Mouse (Mus musculus) layer of hippocampus, postnatal 14 days (tissue): ENCODE data around the gene Mgam. TPM values are rescaled to one million over a fixed set of nuclear protein-coding genes. Genes with fewer than 3 reads are reported as not detected.
"Not testable (repeated sequence)": the region's sequence is repeated elsewhere in the genome, so short reads cannot be mapped to it uniquely, and the experiment has no call there.

Source experiments
- DNase-seq, 2 experiments: peaks; one replicate each; pipeline ENCODE4 v3.0.0; 2021 to 2022; ENCODE audit warnings: low spot score in 2 of 2, mixed read lengths in 1 of 2
- long read RNA-seq, 2 experiments: library from polyadenylated mRNA; stranded (forward); transcript quantifications; one replicate each; pipeline ENCODE4 v2.0.0; 2021
- total RNA-seq, 2 experiments: library from RNA; stranded (reverse); gene quantifications; 2 replicates each; pipeline ENCODE4 v1.2.3; 2021

Gene Mgam
- under 1 TPM; 0.26 to 0.32 TPM for total RNA-seq
- long read RNA-seq, experiment 1: 0 reads
- long read RNA-seq, experiment 2, partial matches to known transcripts: 1 of 1 reads
- long read RNA-seq, experiment 2, other reads (novel, unspliced or antisense): 0 of 1 reads

GRCm38 (mm10) chr6:40628406-40629000 is at the start of gene Mgam:
Mgam (plus strand) TSS chr6:40628831.
- DNase-seq: no peak

- DNase-seq: no peak
Observed at GRCm38 (mm10) chr6:40584336-40584735, 44.3 kb upstream of the Mgam start.

- no peak for DNase-seq
Observed at GRCm38 (mm10) chr6:40585645-40586044, 43.0 kb upstream of the Mgam start, which contains the start of gene Clec5a. Clec5a (minus strand) TSS chr6:40585821.

- DNase-seq: no peak
Observed at GRCm38 (mm10) chr6:40588346-40588745, 40.3 kb upstream of the Mgam start.

DNA sequence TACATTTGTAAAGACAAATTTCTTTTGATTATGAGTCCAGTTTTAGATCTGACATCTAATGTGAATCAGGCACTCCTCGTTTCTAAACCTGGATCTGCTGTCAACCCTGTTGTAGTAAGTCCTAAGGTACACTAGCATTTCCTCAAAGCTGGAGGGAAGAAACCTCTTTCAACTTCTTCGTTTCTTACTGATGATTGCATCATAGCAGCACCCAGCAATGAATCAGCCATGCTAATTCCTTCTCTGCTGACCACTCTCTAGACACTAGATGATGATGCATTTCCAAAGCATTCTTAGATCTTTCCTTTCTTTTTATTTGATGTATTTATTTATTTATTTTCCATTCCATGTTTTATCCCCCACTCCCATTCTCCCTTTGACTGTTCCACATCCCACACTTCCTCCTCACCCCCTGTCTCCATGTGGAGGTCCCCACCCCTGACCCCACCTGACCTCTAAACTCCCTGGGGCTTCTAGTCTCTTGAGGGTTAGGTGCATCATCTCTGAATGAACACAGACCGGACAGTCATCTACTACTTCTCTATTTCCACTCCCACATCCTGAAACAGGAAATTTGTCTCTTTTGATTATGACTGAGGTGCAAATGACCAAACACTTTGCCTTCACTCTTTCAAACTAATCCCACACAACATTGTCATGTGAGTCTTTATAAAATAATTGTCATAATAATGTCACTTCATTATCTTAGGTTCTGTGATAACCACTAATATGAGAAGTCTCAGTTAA is 33.7 kb upstream of the Mgam start:
- DNase-seq: no peak

DNA sequence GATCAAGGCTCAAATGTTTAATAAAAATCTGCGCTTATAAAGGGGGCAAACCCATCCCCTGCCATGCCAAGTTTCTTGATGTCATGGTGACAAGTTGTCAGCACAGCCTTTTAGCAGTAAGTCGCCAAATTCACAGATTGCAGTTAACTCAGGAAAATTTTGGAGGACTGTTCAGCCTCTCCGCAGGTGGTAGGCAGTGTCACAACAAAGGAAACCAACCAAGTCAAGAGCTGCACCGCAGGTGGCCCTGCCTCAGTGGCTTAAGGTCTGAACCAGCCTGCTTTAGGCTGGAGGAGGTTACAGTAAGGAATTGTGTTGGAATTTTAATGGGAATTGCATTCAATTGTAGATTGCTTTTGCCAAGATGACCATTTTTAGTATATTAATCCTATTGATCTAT is 30.1 kb upstream of the Mgam start:
- peak in 1 of 2 experiments; percentile 28 for DNase-seq

GRCm38 (mm10) chr6:40607431-40607830 is 21.2 kb upstream of the Mgam start:
- DNase-seq: peak in 1 of 2 experiments; percentile 64

- peak; percentile 22 to 77 for DNase-seq
Observed at GRCm38 (mm10) chr6:40610244-40610643, 18.4 kb upstream of the Mgam start.

DNA sequence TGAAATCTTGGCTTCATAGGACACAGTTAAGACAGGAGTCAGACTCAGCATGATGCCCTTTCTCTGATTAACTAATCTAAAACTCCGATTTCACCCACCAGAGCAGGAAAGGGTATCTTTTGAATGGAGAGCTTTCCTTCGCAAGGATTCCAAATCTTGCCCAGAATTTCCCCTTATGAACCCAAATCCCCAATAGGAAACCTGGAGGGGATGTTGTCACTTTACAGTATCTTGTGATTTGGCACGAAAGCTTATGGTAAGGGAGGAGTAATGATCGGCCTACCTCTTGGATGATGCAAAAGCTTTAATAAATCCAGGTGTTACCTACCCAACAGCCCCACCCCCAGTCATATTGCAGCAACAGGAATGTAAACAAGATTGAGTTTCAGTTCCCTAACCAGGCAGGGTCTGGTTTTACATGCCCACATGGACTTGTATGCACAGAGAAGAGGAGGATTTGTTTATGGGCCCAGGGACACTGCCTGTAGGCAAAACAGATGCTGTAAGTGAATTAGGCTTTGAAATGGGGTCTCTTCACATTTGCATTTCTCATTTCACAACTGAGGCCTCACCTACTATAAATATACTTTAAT is 15.3 kb upstream of the Mgam start, which contains the start of gene Tas2r138:
Gene Tas2r138 (minus strand): TSS at position 51 of the 593 bp plus-strand sequence.
- no peak for DNase-seq

DNA sequence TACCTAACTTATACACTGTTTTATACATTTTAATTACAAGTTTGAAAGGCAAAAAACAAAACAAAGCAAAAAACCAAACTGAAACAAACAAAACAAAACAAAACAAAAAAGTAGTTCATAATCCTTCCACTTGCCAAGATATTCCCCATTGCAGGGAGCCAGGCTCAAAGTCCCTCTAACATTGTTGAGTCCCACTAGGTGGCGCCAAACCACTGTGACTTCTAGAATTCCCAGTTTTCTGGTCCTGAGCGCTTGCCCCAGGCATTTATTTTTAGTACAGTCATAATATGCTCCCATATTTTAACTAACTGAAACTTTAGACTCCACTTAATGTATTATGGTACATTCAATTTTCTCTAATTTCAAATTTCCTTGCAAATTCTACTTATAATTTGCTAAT is 10.7 kb upstream of the Mgam start:
- DNase-seq: peak; percentile 65 to 77

GRCm38 (mm10) chr6:40626111-40626510 is 2.5 kb upstream of the Mgam start:
- DNase-seq: no peak

GRCm38 (mm10) chr6:40634640-40635071 is 6.0 kb downstream of the Mgam start:
- no peak for DNase-seq

DNA sequence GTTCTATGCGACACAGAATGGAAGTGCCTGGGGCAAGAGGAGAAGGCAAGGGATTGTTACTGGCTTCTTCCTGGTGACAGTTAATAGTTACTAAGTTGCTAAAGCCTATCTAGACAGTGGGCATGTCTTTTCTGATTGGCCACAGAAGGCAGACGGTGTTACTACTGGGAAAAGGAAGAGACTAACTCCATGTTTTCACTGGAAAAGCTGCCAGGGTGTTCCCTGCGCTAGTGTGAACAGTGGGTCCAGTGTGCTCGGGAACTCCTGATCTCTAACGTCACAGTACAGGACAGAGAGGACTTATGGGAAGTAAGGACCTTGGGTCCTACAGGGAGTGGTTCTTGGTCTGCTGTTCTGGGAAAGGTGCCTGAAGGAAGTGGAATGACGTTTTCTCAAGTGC is 6.9 kb downstream of the Mgam start:
- no peak for DNase-seq

DNA sequence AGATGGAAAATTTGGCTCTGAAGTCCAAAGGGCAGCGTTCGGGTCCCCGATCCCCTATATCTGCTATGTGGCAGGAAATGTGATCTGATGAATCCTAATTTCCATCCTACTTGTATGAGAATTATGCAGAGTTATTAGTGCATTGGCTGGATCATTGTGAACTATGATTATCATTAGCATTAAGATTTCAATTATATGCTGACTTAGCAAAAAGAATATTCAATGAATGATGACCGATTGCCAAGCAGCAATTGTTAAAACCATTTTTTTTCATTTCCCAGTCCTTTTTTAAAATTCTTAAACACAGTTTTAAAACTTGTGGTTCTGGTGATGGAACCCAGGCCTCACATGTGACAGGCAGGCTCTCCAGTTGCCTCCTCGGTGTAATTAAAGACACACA is 9.1 kb downstream of the Mgam start:
- no peak for DNase-seq

GRCm38 (mm10) chr6:40640710-40641538 is 12.3 kb downstream of the Mgam start:
- no peak for DNase-seq

DNA sequence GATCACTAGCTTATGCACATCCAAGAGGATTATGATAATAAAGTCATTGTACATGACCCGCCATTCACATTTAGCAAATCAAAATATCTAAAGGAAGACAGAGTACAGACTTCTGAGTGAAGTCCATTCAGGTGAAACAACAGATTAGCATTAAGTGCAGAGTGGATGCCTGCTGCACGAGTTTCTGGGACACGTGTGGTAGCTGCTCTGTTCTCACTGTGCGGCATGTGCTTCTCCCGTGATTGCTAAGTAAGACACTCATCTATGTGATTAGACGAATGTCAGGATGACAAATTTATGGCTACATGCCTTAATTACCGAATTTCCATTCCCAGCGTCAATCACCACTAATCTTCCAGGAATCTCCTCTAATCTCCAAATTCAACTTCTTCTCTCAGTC is 17.1 kb downstream of the Mgam start:
- DNase-seq: no peak

DNA sequence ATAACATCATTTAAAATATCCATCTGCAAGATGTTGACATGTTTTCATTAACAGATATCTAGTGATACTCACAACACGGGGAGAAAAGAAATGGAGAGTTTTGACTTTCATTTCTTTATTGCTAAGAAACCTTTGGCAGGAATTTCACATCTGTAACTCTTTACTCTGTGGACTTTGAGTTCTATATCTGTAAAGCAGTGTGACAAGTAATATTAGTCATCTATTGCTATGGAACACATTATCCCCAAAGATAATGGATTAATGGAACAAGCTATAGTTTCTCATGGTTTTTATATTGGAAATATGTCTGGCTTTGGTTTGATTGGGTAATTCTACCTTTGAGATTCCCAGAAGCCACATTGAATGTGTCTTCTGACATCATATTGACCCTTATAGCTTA is 22.3 kb downstream of the Mgam start:
- no peak for DNase-seq

DNA sequence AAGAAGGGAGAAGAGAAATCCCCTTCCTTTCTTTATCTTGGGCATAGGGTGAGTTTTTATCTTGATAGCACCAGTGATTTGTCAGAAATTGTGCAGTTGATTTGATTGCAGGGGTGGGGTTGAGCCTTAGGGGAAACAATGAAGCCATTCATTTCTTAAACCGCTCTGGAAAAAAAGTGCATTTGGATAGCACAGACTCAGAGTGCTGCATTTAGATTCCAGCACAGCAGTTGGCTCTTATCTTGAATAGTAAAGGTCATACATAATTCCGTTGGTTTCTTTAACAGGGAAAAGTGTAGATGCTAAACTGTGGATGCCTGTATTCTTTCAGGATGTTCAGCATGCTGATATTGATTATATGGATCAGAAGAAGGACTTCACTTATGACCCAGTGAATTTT is 32.3 kb downstream of the Mgam start:
- no peak for DNase-seq

DNA sequence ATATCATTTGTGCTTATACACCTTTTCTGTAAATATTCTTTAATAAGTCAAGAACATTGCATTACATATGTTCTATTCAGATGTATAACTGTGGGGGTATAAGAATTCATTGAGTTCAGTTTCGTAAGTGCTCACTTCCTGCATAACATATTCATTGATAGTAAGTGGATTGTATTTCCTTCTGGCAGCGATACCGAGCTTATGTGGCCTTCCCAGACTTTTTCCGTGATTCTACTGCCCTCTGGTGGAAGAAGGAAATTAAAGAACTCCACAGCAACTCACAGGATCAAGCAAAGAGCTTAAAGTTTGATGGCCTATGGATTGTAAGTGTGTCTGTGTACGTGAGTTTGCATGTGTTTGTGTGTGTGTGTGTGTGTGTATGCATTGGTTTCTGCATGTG is 60.5 kb downstream of the Mgam start:
- DNase-seq: peak; percentile 27 to 83

DNA sequence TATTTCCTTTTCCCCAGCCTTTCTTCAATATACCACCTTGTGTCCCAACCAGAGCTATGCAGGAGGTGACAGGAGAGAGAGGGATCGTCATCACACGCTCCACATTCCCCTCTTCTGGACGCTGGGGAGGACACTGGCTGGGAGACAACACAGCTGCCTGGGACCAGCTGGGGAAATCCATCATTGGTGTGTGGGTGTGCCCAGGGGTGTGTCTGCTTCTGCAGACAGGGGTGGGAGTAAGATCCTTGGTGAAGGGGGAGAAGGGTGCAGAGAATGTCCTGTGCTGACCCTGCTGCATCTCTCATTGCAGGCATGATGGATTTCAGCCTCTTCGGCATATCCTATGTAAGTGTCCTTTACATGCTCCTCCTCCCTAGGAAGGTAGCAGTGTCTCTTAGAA is 63.4 kb downstream of the Mgam start:
- DNase-seq: not testable (repeated sequence)

DNA sequence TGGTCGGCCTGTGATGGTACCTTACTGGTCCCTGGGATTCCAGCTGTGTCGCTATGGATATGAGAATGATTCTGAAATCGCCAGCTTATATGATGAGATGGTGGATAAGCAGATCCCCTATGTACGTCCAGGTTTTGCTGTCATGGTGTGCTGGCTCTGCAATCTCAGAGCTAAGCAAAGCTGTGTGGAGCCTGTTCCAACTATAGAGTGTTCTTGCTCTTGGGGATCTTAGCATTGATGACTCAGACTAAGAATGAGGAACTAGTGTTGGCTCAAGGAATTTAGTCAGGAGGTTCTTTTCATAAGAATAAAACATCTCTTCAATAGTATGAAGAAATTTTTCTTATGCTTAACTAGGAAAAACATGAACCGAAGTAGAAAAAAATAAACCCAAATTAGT is 84.9 kb downstream of the Mgam start:
- not testable (repeated sequence) for DNase-seq
